Mouse (Mus musculus): ENCODE measurements around the gene Celsr1. TPM values are rescaled to one million over a fixed set of nuclear protein-coding genes. Genes with fewer than 3 reads are reported as not detected.

Celsr1 gene
- polyA plus RNA-seq, 1 experiment from 2014 or later = 2.2 TPM

- Histone ChIP-seq H3K9ac (ENCODE audit: low read length) (no peak overlapping the region), H3K4me2 (ENCODE audit: low read length) (no peak overlapping the region), H3K27me3 (replicated peaks; ENCODE audit: control insufficient read depth, insufficient read depth, low read length) (no peaks in the 10 kb centered on the region), H3K36me3 (ENCODE audit: control insufficient read depth, insufficient read depth, low read length) (no peaks in the 10 kb centered on the region), H3K4me3 (ENCODE audit: low read depth, low read length) (no peak overlapping the region), H3K27ac (ENCODE audit: low read depth) (no peak overlapping the region), H3K9me3 (ENCODE audit: control insufficient read depth, low read length) (no peaks in the 10 kb centered on the region), H3K4me1 (replicated peaks; ENCODE audit: control insufficient read depth, insufficient read depth, low read length) (no peaks in the 10 kb centered on the region)
- ATAC-seq (replicated peaks; ENCODE audit: low FRiP score, low TSS enrichment, low read depth) = no peak
- WGBS = 94% methylated on average over 8 of the region's 8 CpGs
- no peak for DNase-seq (ENCODE audit: low spot score)
These were observed 70.9 kb downstream of the Celsr1 start for GRCm38 (mm10) chr15:85962691-85963090.

- no peaks in the 10 kb centered on the region for H3K27me3 ChIP-seq (replicated peaks; ENCODE audit: control insufficient read depth, insufficient read depth, low read length)
- DNase-seq (ENCODE audit: low spot score) (no peak), ATAC-seq (replicated peaks; ENCODE audit: low FRiP score, low TSS enrichment, low read depth) (no peak)
- no peak overlapping the region for H3K4me2 ChIP-seq (ENCODE audit: low read length)
- no peak overlapping the region for H3K9ac ChIP-seq (ENCODE audit: low read length)
- no peaks in the 10 kb centered on the region for H3K9me3 ChIP-seq (ENCODE audit: control insufficient read depth, low read length)
- no peaks in the 10 kb centered on the region for H3K36me3 ChIP-seq (ENCODE audit: control insufficient read depth, insufficient read depth, low read length)
- H3K4me3 ChIP-seq (ENCODE audit: low read depth, low read length) = no peak overlapping the region
- no peak overlapping the region for H3K27ac ChIP-seq (ENCODE audit: low read depth)
- WGBS = 84% methylated on average over 4 of the region's 4 CpGs
- H3K4me1 ChIP-seq (replicated peaks; ENCODE audit: control insufficient read depth, insufficient read depth, low read length) = no peaks in the 10 kb centered on the region
These were observed 71.9 kb downstream of the Celsr1 start for GRCm38 (mm10) chr15:85961651-85962050.

GRCm38 (mm10) chr15:85961131-85961530 lies 72.4 kb downstream of the Celsr1 start:
- Histone ChIP-seq H3K9me3 (ENCODE audit: control insufficient read depth, low read length) (no peaks in the 10 kb centered on the region), H3K36me3 (ENCODE audit: control insufficient read depth, insufficient read depth, low read length) (no peaks in the 10 kb centered on the region), H3K4me2 (ENCODE audit: low read length) (no peak overlapping the region), H3K27ac (ENCODE audit: low read depth) (no peak overlapping the region), H3K27me3 (replicated peaks; ENCODE audit: control insufficient read depth, insufficient read depth, low read length) (no peaks in the 10 kb centered on the region), H3K9ac (ENCODE audit: low read length) (no peak overlapping the region), H3K4me1 (replicated peaks; ENCODE audit: control insufficient read depth, insufficient read depth, low read length) (no peaks in the 10 kb centered on the region), H3K4me3 (ENCODE audit: low read depth, low read length) (no peak overlapping the region)
- ATAC-seq (replicated peaks; ENCODE audit: low FRiP score, low TSS enrichment, low read depth) (no peak), DNase-seq (ENCODE audit: low spot score) (no peak)
- WGBS = 70% methylated on average over 7 of the region's 7 CpGs

- no peak overlapping the region for H3K9ac ChIP-seq (ENCODE audit: low read length)
- 0 out of 2 replicates have a peak, but pooled peaks cover 3% of the 10 kb centered on the region for H3K4me1 ChIP-seq (replicated peaks; ENCODE audit: control insufficient read depth, insufficient read depth, low read length)
- no peak overlapping the region for H3K4me3 ChIP-seq (ENCODE audit: low read depth, low read length)
- no peaks in the 10 kb centered on the region for H3K9me3 ChIP-seq (ENCODE audit: control insufficient read depth, low read length)
- WGBS = 64% methylated on average over 6 of the region's 6 CpGs
- ATAC-seq (replicated peaks; ENCODE audit: low FRiP score, low TSS enrichment, low read depth) (no peak), DNase-seq (ENCODE audit: low spot score) (no peak)
- no peak overlapping the region for H3K4me2 ChIP-seq (ENCODE audit: low read length)
- H3K27ac ChIP-seq (ENCODE audit: low read depth) = no peak overlapping the region
- H3K27me3 ChIP-seq (replicated peaks; ENCODE audit: control insufficient read depth, insufficient read depth, low read length) = no peaks in the 10 kb centered on the region
- H3K36me3 ChIP-seq (ENCODE audit: control insufficient read depth, insufficient read depth, low read length) = no peaks in the 10 kb centered on the region
These were observed 77.4 kb downstream of the Celsr1 start for GRCm38 (mm10) chr15:85956202-85956601.

GRCm38 (mm10) chr15:85953458-85953857 lies 80.1 kb downstream of the Celsr1 start:
- Histone ChIP-seq H3K36me3 (ENCODE audit: control insufficient read depth, insufficient read depth, low read length) (no peaks in the 10 kb centered on the region), H3K27ac (ENCODE audit: low read depth) (no peak overlapping the region), H3K9me3 (ENCODE audit: control insufficient read depth, low read length) (no peaks in the 10 kb centered on the region), H3K4me2 (ENCODE audit: low read length) (no peak overlapping the region), H3K4me3 (ENCODE audit: low read depth, low read length) (no peak overlapping the region), H3K4me1 (replicated peaks; ENCODE audit: control insufficient read depth, insufficient read depth, low read length) (0 out of 2 replicates have a peak, but pooled peaks cover 3% of the 10 kb centered on the region), H3K9ac (ENCODE audit: low read length) (no peak overlapping the region), H3K27me3 (replicated peaks; ENCODE audit: control insufficient read depth, insufficient read depth, low read length) (no peaks in the 10 kb centered on the region)
- 81% methylated on average over 6 of the region's 6 CpGs for WGBS
- no peak for DNase-seq (ENCODE audit: low spot score)
- no peak for ATAC-seq (replicated peaks; ENCODE audit: low FRiP score, low TSS enrichment, low read depth)

- H3K9me3 ChIP-seq (ENCODE audit: control insufficient read depth, low read length) = no peaks in the 10 kb centered on the region
- no peak overlapping the region for H3K4me3 ChIP-seq (ENCODE audit: low read depth, low read length)
- ATAC-seq (replicated peaks; ENCODE audit: low FRiP score, low TSS enrichment, low read depth) (no peak), DNase-seq (ENCODE audit: low spot score) (no peak)
- 75% methylated on average over 16 of the region's 16 CpGs for WGBS
- H3K9ac ChIP-seq (ENCODE audit: low read length) = no peak overlapping the region
- H3K36me3 ChIP-seq (ENCODE audit: control insufficient read depth, insufficient read depth, low read length) = no peaks in the 10 kb centered on the region
- no peak overlapping the region for H3K4me2 ChIP-seq (ENCODE audit: low read length)
- H3K27me3 ChIP-seq (replicated peaks; ENCODE audit: control insufficient read depth, insufficient read depth, low read length) = no peaks in the 10 kb centered on the region
- no peak overlapping the region for H3K27ac ChIP-seq (ENCODE audit: low read depth)
- H3K4me1 ChIP-seq (replicated peaks; ENCODE audit: control insufficient read depth, insufficient read depth, low read length) = no peaks in the 10 kb centered on the region
These were observed 84.0 kb downstream of the Celsr1 start for GRCm38 (mm10) chr15:85949421-85950164.

- Histone ChIP-seq H3K4me3 (ENCODE audit: low read depth, low read length) (no peak overlapping the region), H3K9me3 (ENCODE audit: control insufficient read depth, low read length) (no peaks in the 10 kb centered on the region), H3K4me2 (ENCODE audit: low read length) (no peak overlapping the region), H3K36me3 (ENCODE audit: control insufficient read depth, insufficient read depth, low read length) (no peaks in the 10 kb centered on the region), H3K27ac (ENCODE audit: low read depth) (no peak overlapping the region), H3K9ac (ENCODE audit: low read length) (no peak overlapping the region), H3K4me1 (replicated peaks; ENCODE audit: control insufficient read depth, insufficient read depth, low read length) (no peaks in the 10 kb centered on the region), H3K27me3 (replicated peaks; ENCODE audit: control insufficient read depth, insufficient read depth, low read length) (no peaks in the 10 kb centered on the region)
- no peak for ATAC-seq (replicated peaks; ENCODE audit: low FRiP score, low TSS enrichment, low read depth)
- WGBS = 69% methylated on average over 8 of the region's 8 CpGs
- DNase-seq (ENCODE audit: low spot score) = no peak
These were observed 85.6 kb downstream of the Celsr1 start for GRCm38 (mm10) chr15:85947967-85948366.

GRCm38 (mm10) chr15:85947541-85947940 lies 86.0 kb downstream of the Celsr1 start:
- H3K36me3 ChIP-seq (ENCODE audit: control insufficient read depth, insufficient read depth, low read length) = no peaks in the 10 kb centered on the region
- DNase-seq (ENCODE audit: low spot score) (no peak), ATAC-seq (replicated peaks; ENCODE audit: low FRiP score, low TSS enrichment, low read depth) (no peak)
- no peak overlapping the region for H3K9ac ChIP-seq (ENCODE audit: low read length)
- WGBS = 78% methylated on average over 9 of the region's 9 CpGs
- no peaks in the 10 kb centered on the region for H3K4me1 ChIP-seq (replicated peaks; ENCODE audit: control insufficient read depth, insufficient read depth, low read length)
- H3K4me3 ChIP-seq (ENCODE audit: low read depth, low read length) = no peak overlapping the region
- no peak overlapping the region for H3K27ac ChIP-seq (ENCODE audit: low read depth)
- H3K27me3 ChIP-seq (replicated peaks; ENCODE audit: control insufficient read depth, insufficient read depth, low read length) = no peaks in the 10 kb centered on the region
- H3K4me2 ChIP-seq (ENCODE audit: low read length) = no peak overlapping the region
- H3K9me3 ChIP-seq (ENCODE audit: control insufficient read depth, low read length) = no peaks in the 10 kb centered on the region

GRCm38 (mm10) chr15:85935627-85936049 lies 97.9 kb downstream of the Celsr1 start:
- no peak for DNase-seq (ENCODE audit: low spot score)

More at GRCm38 (mm10) chr15:85935627-85936049, 97.9 kb downstream of the Celsr1 start:
- Histone ChIP-seq H3K4me2 (ENCODE audit: low read length) (no peak overlapping the region), H3K27me3 (replicated peaks; ENCODE audit: control insufficient read depth, insufficient read depth, low read length) (no peaks in the 10 kb centered on the region), H3K9ac (ENCODE audit: low read length) (no peak overlapping the region), H3K4me1 (replicated peaks; ENCODE audit: control insufficient read depth, insufficient read depth, low read length) (no peaks in the 10 kb centered on the region), H3K9me3 (ENCODE audit: control insufficient read depth, low read length) (no peaks in the 10 kb centered on the region), H3K4me3 (ENCODE audit: low read depth, low read length) (no peak overlapping the region), H3K27ac (ENCODE audit: low read depth) (no peak overlapping the region), H3K36me3 (ENCODE audit: control insufficient read depth, insufficient read depth, low read length) (no peaks in the 10 kb centered on the region)
- 12% methylated on average over 5 of the region's 5 CpGs for WGBS
- peak; percentile 50; the same call in 1 of the 2 replicates for ATAC-seq (replicated peaks; ENCODE audit: low FRiP score, low TSS enrichment, low read depth)
